Mouse (Mus musculus) stomach, embryonic 16.5 days (tissue): ENCODE data around the gene Jpt2. TPM values are rescaled to one million over a fixed set of nuclear protein-coding genes. Genes with fewer than 3 reads are reported as not detected.
"Not testable (repeated sequence)": the region's sequence is repeated elsewhere in the genome, so short reads cannot be mapped to it uniquely, and the experiment has no call there.

Experiments used
- ATAC-seq: fragments of 200-750 bp; cut with Nextera tagmentation; 2 replicates; pipeline ENCODE4 v1.8.0; 2017; ENCODE audit warnings: moderate number of reproducible peaks, moderate TSS enrichment; ENCODE audit not compliant: insufficient read depth, low FRiP score
- H3K27ac ChIP-seq: fragments of 300-500 bp; sonication (generic); 2 replicates; pipeline ENCODE4 v1.5.1; 2014; ENCODE audit warnings: low read length
- H3K27me3 ChIP-seq: fragments of 300-500 bp; sonication (generic); 2 replicates; pipeline ENCODE4 v1.6.1; 2014; ENCODE audit warnings: low read length, control low read depth, mixed read lengths; ENCODE audit not compliant: control insufficient read depth, insufficient read depth
- H3K36me3 ChIP-seq: fragments of 300-500 bp; sonication (generic); 2 replicates; pipeline ENCODE4 v1.6.1; 2014; ENCODE audit warnings: low read length; ENCODE audit not compliant: control insufficient read depth, insufficient read depth
- H3K4me1 ChIP-seq: fragments of 300-500 bp; sonication (generic); 2 replicates; pipeline ENCODE4 v1.6.1; 2014; ENCODE audit warnings: low read length, control low read depth, mixed read lengths; ENCODE audit not compliant: control insufficient read depth, insufficient read depth
- H3K4me2 ChIP-seq: fragments of 300-500 bp; sonication (generic); 2 replicates; pipeline ENCODE4 v1.6.1; 2014; ENCODE audit warnings: low read depth, low read length, mixed read lengths
- H3K4me3 ChIP-seq: fragments of 300-500 bp; sonication (generic); replicated peaks from 2 replicates; pipeline ENCODE4 v1.5.1; 2014; ENCODE audit warnings: mild to moderate bottlenecking, low read length
- H3K9ac ChIP-seq: fragments of 300-500 bp; sonication (generic); 2 replicates; pipeline ENCODE4 v1.6.1; 2014; ENCODE audit warnings: low read length
- H3K9me3 ChIP-seq: fragments of 300-500 bp; sonication (generic); replicated peaks from 2 replicates; pipeline ENCODE4 v1.6.1; 2016; ENCODE audit warnings: low read length, control low read depth; ENCODE audit not compliant: control insufficient read depth
- WGBS: fragments of 180-500 bp; shearing (Covaris S2); extraction: QIAGEN DNeasy Blood & Tissue Kit; methylation state at CpG from one replicate; pipeline ENCODE4 v1.1.7; 2014; 5-methylcytosine and 5-hydroxymethylcytosine counted together
- polyA plus RNA-seq: library from polyadenylated mRNA; unstranded; fragments of >200 nt; fragmentation: Nextera tagmentation; extraction: Ambion mirVana; gene quantifications from 2 replicates; pipeline ENCODE4 v1.2.1, GENCODE M21; 2015

The Jpt2 gene
- polyA plus RNA-seq, 1 experiment from 2014 or later: 158 TPM

- no peaks in the 10 kb centered on the region for H3K27me3 ChIP-seq
- no peak for ATAC-seq
- no peak overlapping the region for H3K4me2 ChIP-seq
- no peak overlapping the region for H3K9ac ChIP-seq
- WGBS: 89% methylated on average over 2 of the region's 2 CpGs
- H3K9me3 ChIP-seq: no peaks in the 10 kb centered on the region
- H3K4me1 ChIP-seq: no peaks in the 10 kb centered on the region; the same call in 1 of the 2 replicates
- peaks cover 4% of the 10 kb centered on the region for H3K36me3 ChIP-seq
- H3K27ac ChIP-seq: peak overlapping the region; percentile 36; the same call in 1 of the 2 replicates
- no peak overlapping the region for H3K4me3 ChIP-seq
Measured at GRCm38 (mm10) chr17:24950671-24951070, 9.8 kb downstream of the Jpt2 start.

- H3K9me3 ChIP-seq: no peaks in the 10 kb centered on the region
- H3K27me3 ChIP-seq: no peaks in the 10 kb centered on the region
- WGBS: 86% methylated on average over 5 of the region's 5 CpGs
- no peak overlapping the region for H3K4me3 ChIP-seq
- H3K9ac ChIP-seq: no peak overlapping the region
- no peak overlapping the region for H3K27ac ChIP-seq
- H3K36me3 ChIP-seq: peaks cover 4% of the 10 kb centered on the region
- no peak; the same call in 1 of the 2 replicates for ATAC-seq
- H3K4me2 ChIP-seq: no peak overlapping the region
- no peaks in the 10 kb centered on the region; the same call in 1 of the 2 replicates for H3K4me1 ChIP-seq
Measured at GRCm38 (mm10) chr17:24948204-24948603, 12.3 kb downstream of the Jpt2 start.

- not testable (repeated sequence) for ATAC-seq, H3K9ac ChIP-seq, H3K4me2 ChIP-seq, H3K9me3 ChIP-seq, H3K36me3 ChIP-seq, H3K4me3 ChIP-seq, H3K27ac ChIP-seq, H3K4me1 ChIP-seq, H3K27me3 ChIP-seq
- WGBS: 85% methylated on average over 1 of the region's 1 CpGs
Measured at GRCm38 (mm10) chr17:24943589-24943988, 16.9 kb downstream of the Jpt2 start.

- no peak overlapping the region for H3K4me3 ChIP-seq
- peaks cover 4% of the 10 kb centered on the region for H3K36me3 ChIP-seq
- WGBS: 89% methylated on average over 7 of the region's 7 CpGs
- no peak overlapping the region for H3K27ac ChIP-seq
- no peak for ATAC-seq
- H3K9ac ChIP-seq: no peak overlapping the region
- H3K4me2 ChIP-seq: no peak overlapping the region
- H3K9me3 ChIP-seq: no peaks in the 10 kb centered on the region
- no peaks in the 10 kb centered on the region for H3K27me3 ChIP-seq
- H3K4me1 ChIP-seq: no peaks in the 10 kb centered on the region
Measured at GRCm38 (mm10) chr17:24943036-24943435, 17.5 kb downstream of the Jpt2 start.

- not testable (repeated sequence) for H3K9ac ChIP-seq, H3K27ac ChIP-seq, H3K36me3 ChIP-seq, H3K4me3 ChIP-seq, H3K4me2 ChIP-seq, H3K27me3 ChIP-seq, H3K9me3 ChIP-seq, H3K4me1 ChIP-seq
- peak; percentile 72; the same call in 1 of the 2 replicates for ATAC-seq
- WGBS: 9% methylated on average over 2 of the region's 2 CpGs
Measured at GRCm38 (mm10) chr17:24942453-24942852, 18.0 kb downstream of the Jpt2 start.

- WGBS: 40% methylated on average over 6 of the region's 6 CpGs
- peaks cover 20% of the 10 kb centered on the region for H3K4me1 ChIP-seq
- H3K9ac ChIP-seq: peak overlapping the region; percentile 83
- no peaks in the 10 kb centered on the region for H3K27me3 ChIP-seq
- peak overlapping the region; percentile 97 for H3K4me3 ChIP-seq
- ATAC-seq: no peak
- peak overlapping the region; percentile 86 for H3K4me2 ChIP-seq
- H3K9me3 ChIP-seq: no peaks in the 10 kb centered on the region
- H3K27ac ChIP-seq: peak overlapping the region; percentile 82
- H3K36me3 ChIP-seq: no peaks in the 10 kb centered on the region
Measured at GRCm38 (mm10) chr17:24937266-24937665, 23.2 kb downstream of the Jpt2 start.

GRCm38 (mm10) chr17:24936259-24937237 is 23.9 kb downstream of the Jpt2 start, which contains the start of gene Mapk8ip3:
Gene Mapk8ip3, minus strand, starts transcription at chr17:24936977.
- peaks cover 20% of the 10 kb centered on the region for H3K4me1 ChIP-seq
- WGBS: under 1% methylated on average over 78 of the region's 78 CpGs
- H3K9ac ChIP-seq: peak within 1 kb of the TSS; percentile 83
- no peaks in the 10 kb centered on the region for H3K27me3 ChIP-seq
- peak within 1 kb of the TSS; percentile 86 for H3K4me2 ChIP-seq
- H3K27ac ChIP-seq: peak within 1 kb of the TSS; percentile 82
- no peaks in the 10 kb centered on the region for H3K9me3 ChIP-seq
- H3K36me3 ChIP-seq: no peaks in the 10 kb centered on the region
- ATAC-seq: peak; percentile 97
- peak within 1 kb of the TSS; percentile 97 for H3K4me3 ChIP-seq

- H3K36me3 ChIP-seq: no peaks in the 10 kb centered on the region
- H3K27ac ChIP-seq: no peak overlapping the region
- peak overlapping the region; percentile 86 for H3K4me2 ChIP-seq
- H3K4me1 ChIP-seq: peaks cover 20% of the 10 kb centered on the region
- peak overlapping the region; percentile 97 for H3K4me3 ChIP-seq
- no peak for ATAC-seq
- no peaks in the 10 kb centered on the region for H3K27me3 ChIP-seq
- H3K9me3 ChIP-seq: no peaks in the 10 kb centered on the region
- H3K9ac ChIP-seq: peak overlapping the region; percentile 83
Measured at GRCm38 (mm10) chr17:24935666-24936065, 24.8 kb downstream of the Jpt2 start.

GRCm38 (mm10) chr17:24934926-24935325 is 25.6 kb downstream of the Jpt2 start:
- Histone ChIP-seq H3K4me1 (peaks cover 20% of the 10 kb centered on the region), H3K27me3 (no peaks in the 10 kb centered on the region), H3K36me3 (no peaks in the 10 kb centered on the region), H3K4me3 (peak overlapping the region; percentile 97), H3K9ac (peak overlapping the region; percentile 83; the same call in 1 of the 2 replicates), H3K4me2 (peak overlapping the region; percentile 86), H3K9me3 (no peaks in the 10 kb centered on the region), H3K27ac (no peak overlapping the region)
- no peak for ATAC-seq
- 59% methylated on average over 4 of the region's 4 CpGs for WGBS
